Mouse (Mus musculus) ovary, adult 18-20 months (tissue): ENCODE measurements around the gene Ptpn14.

ENCODE experiments used
- DNase-seq: peaks from one replicate; pipeline ENCODE4 v3.0.0; 2022; ENCODE audit warnings: low spot score, mixed read lengths

Ptpn14 gene

GRCm38 (mm10) chr1:189867497-189867896, 139.4 kb downstream of the Ptpn14 start:
- peak; percentile 76 for DNase-seq

GRCm38 (mm10) chr1:189868036-189868435, 140.0 kb downstream of the Ptpn14 start:
- DNase-seq: no peak

- DNase-seq: no peak
These were observed 141.7 kb downstream of the Ptpn14 start for GRCm38 (mm10) chr1:189869651-189870270.

- DNase-seq: no peak
These were observed 142.5 kb downstream of the Ptpn14 start for GRCm38 (mm10) chr1:189870539-189870938.

- no peak for DNase-seq
These were observed 143.6 kb downstream of the Ptpn14 start for GRCm38 (mm10) chr1:189871625-189872024.

- DNase-seq: no peak
These were observed 144.0 kb downstream of the Ptpn14 start for GRCm38 (mm10) chr1:189872050-189872449.

GRCm38 (mm10) chr1:189873591-189873990, 145.5 kb downstream of the Ptpn14 start:
- DNase-seq: no peak

- no peak for DNase-seq
These were observed 147.4 kb downstream of the Ptpn14 start for GRCm38 (mm10) chr1:189875439-189875861.

GRCm38 (mm10) chr1:189876162-189876561, 148.1 kb downstream of the Ptpn14 start:
- DNase-seq: no peak

GRCm38 (mm10) chr1:189879212-189879611, 151.1 kb downstream of the Ptpn14 start:
- no peak for DNase-seq

- DNase-seq: no peak
These were observed 151.9 kb downstream of the Ptpn14 start for GRCm38 (mm10) chr1:189879965-189880364.

- no peak for DNase-seq
These were observed 152.7 kb downstream of the Ptpn14 start for GRCm38 (mm10) chr1:189880745-189881144.

- no peak for DNase-seq
These were observed 154.8 kb downstream of the Ptpn14 start for GRCm38 (mm10) chr1:189882886-189883285.

- DNase-seq: no peak
These were observed 155.6 kb downstream of the Ptpn14 start for GRCm38 (mm10) chr1:189883531-189884170.

- no peak for DNase-seq
These were observed 156.9 kb downstream of the Ptpn14 start for GRCm38 (mm10) chr1:189884951-189885350.

GRCm38 (mm10) chr1:189885975-189886374, 157.9 kb downstream of the Ptpn14 start:
- DNase-seq: no peak

GRCm38 (mm10) chr1:189887518-189887917, 159.4 kb downstream of the Ptpn14 start:
- DNase-seq: no peak

GRCm38 (mm10) chr1:189888749-189889148, 160.7 kb downstream of the Ptpn14 start:
- DNase-seq: no peak

- DNase-seq: no peak
These were observed 166.1 kb downstream of the Ptpn14 start for GRCm38 (mm10) chr1:189894191-189894590.

GRCm38 (mm10) chr1:189897861-189898260, 169.8 kb downstream of the Ptpn14 start:
- DNase-seq: no peak

- no peak for DNase-seq
These were observed 170.6 kb downstream of the Ptpn14 start for GRCm38 (mm10) chr1:189898708-189899107.

- DNase-seq: no peak
These were observed 171.5 kb downstream of the Ptpn14 start for GRCm38 (mm10) chr1:189899526-189899925.

GRCm38 (mm10) chr1:189902413-189902812, 174.3 kb downstream of the Ptpn14 start:
- no peak for DNase-seq

- no peak for DNase-seq
These were observed 175.1 kb downstream of the Ptpn14 start for GRCm38 (mm10) chr1:189903169-189903568.
